Mouse (Mus musculus) G1E (cell line): Measurements from ENCODE around the gene Nmnat2.

Experiments used
- CTCF ChIP-seq: IDR thresholded peaks from 2 replicates; pipeline ENCODE4 v1.5.1; 2012; ENCODE audit warnings: low read depth, low read length, inconsistent platforms, mixed read lengths
- GATA1 ChIP-seq: IDR thresholded peaks from 2 replicates; pipeline ENCODE4 v1.6.1; 2012; ENCODE audit warnings: borderline replicate concordance, low read length, inconsistent platforms, mixed read lengths

DNA sequence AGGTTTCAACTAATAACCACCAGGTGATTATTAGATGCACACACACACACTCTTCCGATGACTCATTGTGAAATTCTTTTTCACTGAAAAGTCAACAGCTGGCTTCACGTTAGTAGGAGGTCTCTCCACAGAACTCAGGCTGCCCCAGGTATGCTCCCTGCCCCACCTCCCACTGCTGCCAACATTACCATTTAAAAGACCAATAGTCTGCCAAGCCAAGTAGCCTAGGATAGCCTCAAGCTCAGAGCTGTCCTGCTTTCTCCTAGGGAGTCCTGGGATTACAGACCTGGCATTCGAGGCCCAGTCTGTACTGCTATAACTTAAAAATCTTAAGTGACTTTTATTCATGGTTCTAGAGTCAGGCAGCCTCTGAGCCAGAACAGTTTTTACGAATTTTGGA, 37.2 kb upstream of the Nmnat2 start:
- no peak for TF ChIP-seq CTCF
- TF ChIP-seq GATA1 = no peak
